Comparison of ENCODE assay signal across 9 mouse cellular contexts in genomic region chr11:107379965-107380364, GRCm38 (mm10).
A peak's percentile ranks its signal among the peaks of the same experiment; 100 is the strongest.
DNase-seq lines count a peak whose midpoint lies in the region; ATAC-seq and TF ChIP-seq lines count a peak whose summit lies in the region.
"Had no signal": no experiment of that assay in that cellular context is flagged by ENCODE, and none has a peak within 500 bp of the region (broad histone marks: within the 10 kb centered on the region; RNA-seq: fewer than 3 reads in every experiment).

No protein-coding gene starts in this region.

- H3K4me3 ChIP-seq in forebrain, postnatal 0 days (ENCODE audit: low read depth, low read length): no peak overlapping the region
- H3K4me3 ChIP-seq in forebrain, embryonic 11.5 days (ENCODE audit: low read depth, low read length): no peak overlapping the region
- H3K4me3 ChIP-seq in liver, embryonic 14.5 days (ENCODE audit: insufficient read depth in 1 of 2, low read depth in 2 of 2, low read length in 2 of 2): no peak overlapping the region
- no peak overlapping the region for H3K4me3 ChIP-seq in midbrain, postnatal 0 days (ENCODE audit: low read depth, low read length)
- H3K4me3 ChIP-seq: embryonic facial prominence, embryonic 15.5 days had no signal

- ATAC-seq in forebrain, postnatal 0 days: no peak
- no peak for ATAC-seq in forebrain, embryonic 11.5 days (replicated peaks; ENCODE audit: low FRiP score)
- no peak for ATAC-seq in liver, embryonic 14.5 days (ENCODE audit: insufficient read depth)
- ATAC-seq in midbrain, postnatal 0 days (ENCODE audit: low FRiP score): no peak

- H3K4me2 ChIP-seq in forebrain, postnatal 0 days (ENCODE audit: low read depth): no peak overlapping the region
- H3K4me2 ChIP-seq in forebrain, embryonic 11.5 days (ENCODE audit: low read depth, low read length, severe bottlenecking): no peak overlapping the region
- 0 out of 2 replicates have a peak overlapping the region, but pooled peaks have one; percentile 11 for H3K4me2 ChIP-seq in liver, embryonic 14.5 days (ENCODE audit: low read depth)
- no peak overlapping the region for H3K4me2 ChIP-seq in midbrain, postnatal 0 days (ENCODE audit: low read depth, low read length, poor library complexity, severe bottlenecking)
- H3K4me2 ChIP-seq: embryonic facial prominence, embryonic 15.5 days had no signal

- 0 out of 2 replicates have a peak overlapping the region, but pooled peaks have one; percentile 9 for H3K27ac ChIP-seq in forebrain, postnatal 0 days (ENCODE audit: low read depth, low read length)
- H3K27ac ChIP-seq in forebrain, embryonic 11.5 days (ENCODE audit: low read depth, low read length): no peak overlapping the region
- H3K27ac ChIP-seq in liver, embryonic 14.5 days: no peak overlapping the region
- H3K27ac ChIP-seq in midbrain, postnatal 0 days (ENCODE audit: low read depth, low read length): no peak overlapping the region
- H3K27ac ChIP-seq: embryonic facial prominence, embryonic 15.5 days had no signal

- no peak overlapping the region for H3K9ac ChIP-seq in forebrain, postnatal 0 days
- no peak overlapping the region for H3K9ac ChIP-seq in forebrain, embryonic 11.5 days (ENCODE audit: low read length)
- H3K9ac ChIP-seq in liver, embryonic 14.5 days (replicated peaks): no peak overlapping the region
- no peak overlapping the region for H3K9ac ChIP-seq in midbrain, postnatal 0 days (replicated peaks; ENCODE audit: low read length, poor library complexity, severe bottlenecking)
- H3K9ac ChIP-seq: embryonic facial prominence, embryonic 15.5 days had no signal

- WGBS in forebrain, postnatal 0 days: 78% methylated on average over 9 of the region's 9 CpGs
- WGBS in forebrain, embryonic 11.5 days: 84% methylated on average over 9 of the region's 9 CpGs
- 84% methylated on average over 9 of the region's 9 CpGs for WGBS in liver, embryonic 14.5 days (ENCODE audit: insufficient replicate concordance)
- 83% methylated on average over 9 of the region's 9 CpGs for WGBS in midbrain, postnatal 0 days

- no peaks in the 10 kb centered on the region for H3K9me3 ChIP-seq in forebrain, postnatal 0 days (ENCODE audit: low read length)
- peaks cover 3% of the 10 kb centered on the region; the same call in 1 of the 2 replicates for H3K9me3 ChIP-seq in forebrain, embryonic 11.5 days (ENCODE audit: control insufficient read depth, low read length)
- no peaks in the 10 kb centered on the region for H3K9me3 ChIP-seq in liver, embryonic 14.5 days (ENCODE audit: control insufficient read depth, low read length)
- no peaks in the 10 kb centered on the region for H3K9me3 ChIP-seq in midbrain, postnatal 0 days (ENCODE audit: low read length)
- H3K9me3 ChIP-seq: embryonic facial prominence, embryonic 15.5 days had no signal

- H3K4me1 ChIP-seq in forebrain, postnatal 0 days (ENCODE audit: insufficient read depth): no peaks in the 10 kb centered on the region
- 0 out of 2 replicates have a peak, but pooled peaks cover 4% of the 10 kb centered on the region for H3K4me1 ChIP-seq in forebrain, embryonic 11.5 days (replicated peaks; ENCODE audit: control insufficient read depth, insufficient read depth, low read length)
- H3K4me1 ChIP-seq in liver, embryonic 14.5 days (replicated peaks; ENCODE audit: control insufficient read depth in 2 of 2, insufficient read depth in 2 of 2, low read length in 1 of 2): 0 out of 4 replicates have a peak, but pooled peaks cover 0 to 2% of the 10 kb centered on the region in 2 experiments
- H3K4me1 ChIP-seq in midbrain, postnatal 0 days (ENCODE audit: insufficient read depth, low read length): no peaks in the 10 kb centered on the region; the same call in 1 of the 2 replicates

- intact Hi-C loops in heart, postnatal 14 days (cut with DNase I): loop anchor here (2.0 to 5.0 kb wide), 2 partner anchors 43 to 168 kb away; no protein-coding TSS in a partner anchor

- no peaks in the 10 kb centered on the region for H3K36me3 ChIP-seq in forebrain, postnatal 0 days (ENCODE audit: insufficient read depth)
- no peaks in the 10 kb centered on the region; the same call in 1 of the 2 replicates for H3K36me3 ChIP-seq in forebrain, embryonic 11.5 days (ENCODE audit: control insufficient read depth, insufficient read depth, low read length)
- H3K36me3 ChIP-seq in liver, embryonic 14.5 days (replicated peaks; ENCODE audit: control insufficient read depth, insufficient read depth, low read depth): no peaks in the 10 kb centered on the region
- H3K36me3 ChIP-seq in midbrain, postnatal 0 days (ENCODE audit: insufficient read depth, low read length): no peaks in the 10 kb centered on the region
- H3K36me3 ChIP-seq: embryonic facial prominence, embryonic 15.5 days had no signal

- no peak for TF ChIP-seq EP300 in liver, embryonic 14.5 days (IDR thresholded peaks at IDR 0.05; ENCODE audit: low read depth)

- no peak for TF ChIP-seq CTCF in forebrain, postnatal 0 days (IDR thresholded peaks at IDR 0.05; ENCODE audit: low read depth)
- no peak for TF ChIP-seq CTCF in liver, embryonic 14.5 days (IDR thresholded peaks at IDR 0.05; ENCODE audit: low read depth)
- TF ChIP-seq CTCF in midbrain, postnatal 0 days (IDR thresholded peaks at IDR 0.05): no peak

- DNase-seq in forebrain, postnatal 0 days: no peak
- no peak for DNase-seq in forebrain, embryonic 11.5 days (ENCODE audit: low spot score)
- DNase-seq in Muller cell, postnatal 12 days (ENCODE audit: inconsistent ontology term): peak; percentile 34
- DNase-seq in heart, postnatal 14 days: peak; percentile 31 to 32
- DNase-seq in liver, embryonic 14.5 days (ENCODE audit: low read depth in 3 of 3, low spot score in 3 of 3): no peak
- DNase-seq in midbrain, postnatal 0 days (ENCODE audit: low spot score): no peak
- no peak for DNase-seq in frontal cortex, postnatal 14 days (ENCODE audit: low spot score in 2 of 2)
- DNase-seq in layer of hippocampus, postnatal 10 days (ENCODE audit: low spot score in 2 of 2): no peak

- H3K27me3 ChIP-seq in forebrain, postnatal 0 days (ENCODE audit: insufficient read depth, low read length): no peaks in the 10 kb centered on the region
- no peaks in the 10 kb centered on the region for H3K27me3 ChIP-seq in forebrain, embryonic 11.5 days (ENCODE audit: control insufficient read depth, insufficient read depth, low read length)
- H3K27me3 ChIP-seq in liver, embryonic 14.5 days (ENCODE audit: control insufficient read depth, insufficient read depth, low read length): no peaks in the 10 kb centered on the region
- H3K27me3 ChIP-seq in midbrain, postnatal 0 days (ENCODE audit: insufficient read depth, low read length): no peaks in the 10 kb centered on the region
- H3K27me3 ChIP-seq: embryonic facial prominence, embryonic 15.5 days had no signal

Comparison
In these comparisons a context has a peak if more than half of its experiments do, and no peak if none do; other contexts are left out.
1. DNase-seq: peak in Muller cell, postnatal 12 days (single experiment) and heart, postnatal 14 days (2 of 2); none in forebrain, postnatal 0 days (single experiment), forebrain, embryonic 11.5 days (single experiment), liver, embryonic 14.5 days (0 of 3), midbrain, postnatal 0 days (single experiment), frontal cortex, postnatal 14 days (0 of 2) and layer of hippocampus, postnatal 10 days (0 of 2).